ENCODE assay signal across 9 mouse cellular contexts in the genomic region with DNA sequence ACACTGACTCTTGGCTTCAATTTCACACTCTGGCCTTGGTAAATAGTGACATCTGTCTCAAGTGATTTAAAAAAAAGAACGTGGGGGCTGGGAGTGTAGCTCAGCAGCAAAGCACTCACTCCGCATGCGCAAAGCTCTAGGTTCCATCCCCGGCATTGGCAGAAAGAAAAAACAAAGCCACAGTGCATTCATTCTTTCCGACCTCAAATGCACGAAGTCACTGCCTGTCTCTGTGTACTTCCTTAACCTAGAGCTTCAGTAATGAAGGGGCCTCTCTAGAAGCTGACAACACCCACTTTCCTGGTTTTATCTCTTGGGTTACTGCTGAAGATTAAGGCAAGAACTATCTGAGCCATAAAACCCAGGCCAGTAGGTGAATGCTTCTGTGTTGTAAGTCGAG. TPM values are rescaled to one million over a fixed set of nuclear protein-coding genes. Genes with fewer than 3 reads are reported as not detected.
A peak's percentile ranks its signal among the peaks of the same experiment; 100 is the strongest.
DNase-seq lines count a peak whose midpoint lies in the region; ATAC-seq and TF ChIP-seq lines count a peak whose summit lies in the region.
"Had no signal": no experiment of that assay in that cellular context is flagged by ENCODE, and none has a peak within 500 bp of the region (broad histone marks: within the 10 kb centered on the region; RNA-seq: fewer than 3 reads in every experiment).

No protein-coding gene starts in this region.

- intact Hi-C loops in heart, postnatal 14 days (cut with DNase I), result no loop called here
- intact Hi-C loops in left cerebral cortex, adult 2 months (cut with DNase I), result no loop called here

- 24% methylated on average over 7 of the region's 7 CpGs for WGBS in forebrain, embryonic 15.5 days
- 33% methylated on average over 7 of the region's 7 CpGs for WGBS in forebrain, embryonic 12.5 days

- no peak for TF ChIP-seq POLR2A in testis, adult 2 months (IDR thresholded peaks at IDR 0.05; ENCODE audit: control insufficient read depth, low read depth, low read length)

- no peak overlapping the region for H3K9ac ChIP-seq in forebrain, embryonic 15.5 days (replicated peaks)
- H3K9ac ChIP-seq in forebrain, embryonic 12.5 days, result no peak overlapping the region
- H3K9ac ChIP-seq: limb, embryonic 13.5 days had no signal

- H3K9me3 ChIP-seq in forebrain, embryonic 15.5 days, result no peaks in the 10 kb centered on the region
- no peaks in the 10 kb centered on the region for H3K9me3 ChIP-seq in forebrain, embryonic 12.5 days
- H3K9me3 ChIP-seq: limb, embryonic 13.5 days had no signal

- 0 out of 2 replicates have a peak, but pooled peaks have one; percentile 47 for ATAC-seq in forebrain, embryonic 15.5 days (replicated peaks)
- ATAC-seq in forebrain, embryonic 12.5 days (ENCODE audit: low FRiP score), result no peak

- H3K36me3 ChIP-seq in forebrain, embryonic 15.5 days, result peaks cover 8% of the 10 kb centered on the region; the same call in 1 of the 2 replicates
- H3K36me3 ChIP-seq in forebrain, embryonic 12.5 days (replicated peaks), result peaks cover 14% of the 10 kb centered on the region
- H3K36me3 ChIP-seq in testis, adult 2 months (ENCODE audit: control insufficient read depth, insufficient read depth, low read length), result no peaks in the 10 kb centered on the region; the same call in none of the 2 replicates

- peaks cover 4% of the 10 kb centered on the region; the same call in 1 of the 2 replicates for H3K27me3 ChIP-seq in forebrain, embryonic 15.5 days
- H3K27me3 ChIP-seq in forebrain, embryonic 12.5 days, result peaks cover 29% of the 10 kb centered on the region
- no peaks in the 10 kb centered on the region for H3K27me3 ChIP-seq in testis, adult 2 months (ENCODE audit: control insufficient read depth, insufficient read depth, low read length)
- H3K27me3 ChIP-seq: limb, embryonic 13.5 days had no signal

- no peak for TF ChIP-seq CTCF in testis, adult 2 months (IDR thresholded peaks at IDR 0.05; ENCODE audit: control insufficient read depth, insufficient read depth, insufficient replicate concordance, low read depth, low read length)
- TF ChIP-seq CTCF in left cerebral cortex, adult 2 months (IDR thresholded peaks at IDR 0.05), result no peak

- H3K4me2 ChIP-seq in forebrain, embryonic 15.5 days (replicated peaks), result no peak overlapping the region
- no peak overlapping the region for H3K4me2 ChIP-seq in forebrain, embryonic 12.5 days
- H3K4me2 ChIP-seq: limb, embryonic 13.5 days had no signal

- no peak for DNase-seq in testis, postnatal 14 days (ENCODE audit: low spot score)
- DNase-seq in heart, postnatal 14 days, result peak; percentile 6 to 29
- no peak for DNase-seq in kidney, adult 11 months
- DNase-seq in left cerebral cortex, adult 2 months (ENCODE audit: extremely low spot score in 1 of 2, low spot score in 2 of 2), result no peak
- no peak for DNase-seq in frontal cortex, postnatal 36 days (ENCODE audit: low spot score in 2 of 2)

- H3K4me3 ChIP-seq in forebrain, embryonic 15.5 days, result no peak overlapping the region
- no peak overlapping the region for H3K4me3 ChIP-seq in forebrain, embryonic 12.5 days (replicated peaks)
- no peak overlapping the region for H3K4me3 ChIP-seq in testis, adult 2 months (ENCODE audit: control insufficient read depth, low read depth, low read length)
- no peak overlapping the region for H3K4me3 ChIP-seq in left cerebral cortex, adult 2 months
- H3K4me3 ChIP-seq: limb, embryonic 13.5 days had no signal

- H3K4me1 ChIP-seq in forebrain, embryonic 15.5 days, result peaks cover 21% of the 10 kb centered on the region
- peaks cover 15% of the 10 kb centered on the region; the same call in 1 of the 2 replicates for H3K4me1 ChIP-seq in forebrain, embryonic 12.5 days
- peaks cover 3% of the 10 kb centered on the region; the same call in 1 of the 2 replicates for H3K4me1 ChIP-seq in testis, adult 2 months (ENCODE audit: control insufficient read depth, insufficient read depth, low read length)

- peak overlapping the region; percentile 51 for H3K27ac ChIP-seq in forebrain, embryonic 15.5 days (replicated peaks)
- H3K27ac ChIP-seq in forebrain, embryonic 12.5 days, result no peak overlapping the region
- peak overlapping the region; percentile 44; the same call in 1 of the 2 replicates for H3K27ac ChIP-seq in testis, adult 2 months (ENCODE audit: control insufficient read depth, insufficient read depth, low read depth, low read length)
- H3K27ac ChIP-seq in left cerebral cortex, adult 2 months, result no peak overlapping the region; the same call in 1 of the 2 replicates
- H3K27ac ChIP-seq: limb, embryonic 13.5 days had no signal

RNA-seq across cellular contexts. Expression of a gene that starts 45.4 kb away (rescaled TPM):
- polyA plus RNA-seq in forebrain, embryonic 15.5 days (2015; fragmentation: Nextera tagmentation; extraction: Ambion mirVana), result 67.2 and 67.3 TPM in 2 replicates
- polyA plus RNA-seq in forebrain, embryonic 12.5 days (2016; fragmentation: Nextera tagmentation; extraction: Ambion mirVana), result 72.1 and 75.6 TPM in 2 replicates
- 90.2 and 92.5 TPM in 2 replicates for polyA plus RNA-seq in testis, adult 2 months (2012; rRNA removed)
- total RNA-seq in heart, postnatal 14 days (2021), result 10 to 100 TPM; 82.9 to 84.2 TPM
- total RNA-seq in left cerebral cortex, adult 2 months (2021), result 10 to 100 TPM; 74.3 to 74.7 TPM

RNA-seq across cellular contexts. Expression of a gene that starts 57.4 kb away (rescaled TPM):
- 1.3 and 1.8 TPM in 2 replicates for polyA plus RNA-seq in forebrain, embryonic 15.5 days (2015; fragmentation: Nextera tagmentation; extraction: Ambion mirVana)
- polyA plus RNA-seq in forebrain, embryonic 12.5 days (2016; fragmentation: Nextera tagmentation; extraction: Ambion mirVana), result 0.62 and 0.64 TPM in 2 replicates
- polyA plus RNA-seq in testis, adult 2 months (2012; rRNA removed), result 0.07 and 0.10 TPM in 2 replicates
- not detected for total RNA-seq in heart, postnatal 14 days (2021)
- 10 to 100 TPM; 15.6 to 22.7 TPM for total RNA-seq in left cerebral cortex, adult 2 months (2021)

Comparison
In these comparisons a context has a peak if more than half of its experiments do, and no peak if none do; other contexts are left out.
1. H3K27ac ChIP-seq: peak in forebrain, embryonic 15.5 days (single experiment) and testis, adult 2 months (single experiment); none in forebrain, embryonic 12.5 days (single experiment) and left cerebral cortex, adult 2 months (single experiment).
2. DNase-seq: peak in heart, postnatal 14 days (2 of 2); none in testis, postnatal 14 days (single experiment), kidney, adult 11 months (single experiment), left cerebral cortex, adult 2 months (0 of 2) and frontal cortex, postnatal 36 days (0 of 2).